Mouse (Mus musculus): ENCODE data around the gene Chrm1. TPM values are rescaled to one million over a fixed set of nuclear protein-coding genes. Genes with fewer than 3 reads are reported as not detected.

Gene Chrm1
- total and polyA plus RNA-seq, 2 experiments from 2014 or later = 0.80 to 2.4 TPM

DNA sequence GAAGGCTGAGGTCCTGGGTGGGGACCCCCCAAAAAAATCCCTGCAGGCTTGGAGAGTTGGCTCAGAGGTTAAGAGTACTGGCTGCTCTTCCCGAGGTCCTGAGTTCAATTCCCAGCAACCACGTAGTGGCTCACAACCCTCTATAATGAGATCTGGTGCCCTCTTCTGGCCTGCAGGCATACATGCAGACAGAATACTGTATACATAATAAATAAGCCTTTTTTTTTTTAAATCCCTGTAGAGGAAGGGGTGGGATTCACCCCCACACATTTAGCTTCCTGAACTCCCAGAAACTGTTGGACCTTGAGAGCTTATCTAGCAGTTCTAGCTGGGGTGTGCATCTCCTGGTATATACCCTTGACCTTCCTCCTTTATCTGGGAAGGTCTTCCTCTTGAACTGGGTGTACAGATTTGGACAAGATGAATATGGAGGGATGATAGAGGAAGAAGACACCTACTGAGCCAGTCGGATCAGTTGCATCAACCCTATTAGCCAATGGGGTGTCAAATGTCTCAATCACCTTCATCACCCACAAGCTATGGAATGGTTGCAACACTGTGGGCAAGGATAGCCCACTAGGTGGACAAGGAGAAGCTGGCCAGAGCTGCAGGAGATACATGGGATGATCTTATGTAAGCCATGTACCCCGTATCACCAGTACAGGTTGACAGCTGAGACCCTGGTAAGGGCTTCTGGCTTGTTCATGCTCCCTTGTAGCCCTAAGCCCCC is 18.2 kb downstream of the Chrm1 start:
- no peaks in the 10 kb centered on the region for H3K9me3 ChIP-seq (ENCODE audit: low read length)
- DNase-seq (ENCODE audit: low spot score) (no peak), ATAC-seq (no peak)
- no peak overlapping the region for H3K4me3 ChIP-seq (ENCODE audit: low read length)
- no peak overlapping the region for H3K9ac ChIP-seq (replicated peaks; ENCODE audit: low read length)
- TF ChIP-seq CTCF (IDR thresholded peaks at IDR 0.05; ENCODE audit: low read depth) = peak; percentile 31; the same call in 1 of the 2 replicates
- H3K27me3 ChIP-seq (ENCODE audit: insufficient read depth, low read length) = no peaks in the 10 kb centered on the region
- 94% methylated on average over 4 of the region's 4 CpGs for WGBS
- H3K4me2 ChIP-seq (ENCODE audit: low read depth, low read length) = no peak overlapping the region
- no peaks in the 10 kb centered on the region for H3K4me1 ChIP-seq (ENCODE audit: insufficient read depth, low read length)
- H3K36me3 ChIP-seq (ENCODE audit: insufficient read depth, low read length) = no peaks in the 10 kb centered on the region
- no peak overlapping the region for H3K27ac ChIP-seq

DNA sequence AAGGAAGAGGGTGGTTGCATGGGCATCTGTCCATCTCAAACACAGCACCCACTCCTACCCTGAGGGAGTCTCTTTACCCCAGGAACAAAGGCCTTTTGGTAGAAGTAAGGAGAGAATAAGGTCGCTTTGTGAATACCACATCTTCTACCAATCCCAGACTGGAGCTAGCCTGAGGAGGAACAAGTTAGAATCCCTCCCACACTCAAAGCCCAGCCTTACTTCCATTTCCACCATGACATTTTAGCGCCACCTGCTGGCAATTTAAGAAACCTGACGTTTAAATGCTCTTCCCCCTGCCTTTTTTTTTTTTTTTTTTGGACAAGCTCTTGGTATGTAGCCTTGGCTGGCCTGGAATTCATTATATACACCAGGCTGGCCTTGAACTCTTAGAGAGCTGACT is 19.4 kb downstream of the Chrm1 start:
- H3K4me2 ChIP-seq (ENCODE audit: low read depth, low read length) = no peak overlapping the region
- H3K9ac ChIP-seq (replicated peaks; ENCODE audit: low read length) = no peak overlapping the region
- H3K4me1 ChIP-seq (ENCODE audit: insufficient read depth, low read length) = no peaks in the 10 kb centered on the region
- DNase-seq (ENCODE audit: low spot score) (peak; percentile 92), ATAC-seq (peak; percentile 83)
- no peaks in the 10 kb centered on the region for H3K36me3 ChIP-seq (ENCODE audit: insufficient read depth, low read length)
- WGBS = 0% methylated on average over 3 of the region's 3 CpGs
- H3K4me3 ChIP-seq (ENCODE audit: low read length) = no peak overlapping the region
- no peak overlapping the region for H3K27ac ChIP-seq
- TF ChIP-seq CTCF (IDR thresholded peaks at IDR 0.05; ENCODE audit: low read depth) = peak; percentile 90
- no peaks in the 10 kb centered on the region for H3K9me3 ChIP-seq (ENCODE audit: low read length)
- H3K27me3 ChIP-seq (ENCODE audit: insufficient read depth, low read length) = no peaks in the 10 kb centered on the region

- 66% methylated on average over 2 of the region's 2 CpGs for WGBS
- Histone ChIP-seq H3K36me3 (ENCODE audit: insufficient read depth, low read length) (no peaks in the 10 kb centered on the region), H3K9me3 (ENCODE audit: low read length) (no peaks in the 10 kb centered on the region), H3K4me1 (ENCODE audit: insufficient read depth, low read length) (no peaks in the 10 kb centered on the region), H3K4me3 (ENCODE audit: low read length) (no peak overlapping the region), H3K27ac (no peak overlapping the region), H3K9ac (replicated peaks; ENCODE audit: low read length) (no peak overlapping the region), H3K4me2 (ENCODE audit: low read depth, low read length) (no peak overlapping the region), H3K27me3 (ENCODE audit: insufficient read depth, low read length) (no peaks in the 10 kb centered on the region)
- no peak for TF ChIP-seq CTCF (IDR thresholded peaks at IDR 0.05; ENCODE audit: low read depth)
- DNase-seq (ENCODE audit: low spot score) (no peak), ATAC-seq (no peak)
These were observed 20.0 kb downstream of the Chrm1 start for GRCm38 (mm10) chr19:8683627-8684026.

DNA sequence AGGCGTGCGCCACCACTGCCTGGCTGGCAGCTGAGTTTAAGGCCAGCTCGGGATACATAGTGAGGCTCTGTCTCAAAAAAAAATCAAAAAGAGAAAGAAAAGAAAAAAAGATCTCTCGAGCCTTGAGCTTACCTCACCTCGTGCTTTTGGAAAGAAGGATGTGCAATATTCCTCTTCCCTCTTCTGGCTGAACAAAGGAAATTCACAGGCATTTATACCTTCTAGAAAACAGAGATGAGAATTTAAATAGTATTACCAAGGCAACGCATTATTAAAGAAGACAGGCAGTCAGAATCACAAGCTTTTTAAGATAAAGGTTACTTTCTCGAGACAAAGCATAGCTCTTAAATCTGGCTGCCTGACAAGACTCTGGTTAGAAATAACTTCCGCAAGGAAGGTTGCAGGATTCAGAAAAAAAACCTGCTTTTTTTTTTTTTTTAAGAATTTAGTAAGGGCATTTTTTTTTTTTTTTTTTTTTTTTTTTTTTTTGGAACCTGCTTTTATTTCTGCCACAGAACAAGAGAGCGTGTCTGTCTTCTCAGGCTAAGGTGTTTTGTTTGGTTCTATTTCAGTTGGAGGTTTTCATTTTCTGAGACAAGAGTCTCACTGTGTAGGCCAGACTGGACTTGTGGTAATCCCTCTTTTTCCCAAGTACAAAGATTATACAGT is 28.4 kb downstream of the Chrm1 start:
- H3K4me1 ChIP-seq (ENCODE audit: insufficient read depth, low read length) = no peaks in the 10 kb centered on the region
- DNase-seq (ENCODE audit: low spot score) (no peak), ATAC-seq (no peak)
- WGBS = 47% methylated on average over 9 of the region's 9 CpGs
- H3K27ac ChIP-seq = peak overlapping the region; percentile 32; the same call in 1 of the 2 replicates
- no peak overlapping the region for H3K4me2 ChIP-seq (ENCODE audit: low read depth, low read length)
- no peak overlapping the region for H3K4me3 ChIP-seq (ENCODE audit: low read length)
- H3K36me3 ChIP-seq (ENCODE audit: insufficient read depth, low read length) = no peaks in the 10 kb centered on the region
- TF ChIP-seq CTCF (IDR thresholded peaks at IDR 0.05; ENCODE audit: low read depth) = no peak
- H3K9me3 ChIP-seq (ENCODE audit: low read length) = no peaks in the 10 kb centered on the region
- no peak overlapping the region for H3K9ac ChIP-seq (replicated peaks; ENCODE audit: low read length)
- no peaks in the 10 kb centered on the region for H3K27me3 ChIP-seq (ENCODE audit: insufficient read depth, low read length)

- no peak overlapping the region for H3K9ac ChIP-seq (replicated peaks; ENCODE audit: low read length)
- H3K4me3 ChIP-seq (ENCODE audit: low read length) = no peak overlapping the region
- H3K4me2 ChIP-seq (ENCODE audit: low read depth, low read length) = no peak overlapping the region
- TF ChIP-seq CTCF (IDR thresholded peaks at IDR 0.05; ENCODE audit: low read depth) = no peak
- H3K9me3 ChIP-seq (ENCODE audit: low read length) = no peaks in the 10 kb centered on the region
- no peak overlapping the region for H3K27ac ChIP-seq
- H3K27me3 ChIP-seq (ENCODE audit: insufficient read depth, low read length) = no peaks in the 10 kb centered on the region
- WGBS = 67% methylated on average over 5 of the region's 5 CpGs
- no peak for DNase-seq (ENCODE audit: low spot score)
- H3K36me3 ChIP-seq (ENCODE audit: insufficient read depth, low read length) = no peaks in the 10 kb centered on the region
- no peak for ATAC-seq
- H3K4me1 ChIP-seq (ENCODE audit: insufficient read depth, low read length) = no peaks in the 10 kb centered on the region
These were observed 29.2 kb downstream of the Chrm1 start for GRCm38 (mm10) chr19:8692740-8693139.

- ATAC-seq = peak; percentile 48; the same call in 1 of the 2 replicates
- no peak for DNase-seq (ENCODE audit: low spot score)
- no peaks in the 10 kb centered on the region for H3K36me3 ChIP-seq (ENCODE audit: insufficient read depth, low read length)
- WGBS = 58% methylated on average over 6 of the region's 6 CpGs
- H3K4me3 ChIP-seq (ENCODE audit: low read length) = no peak overlapping the region
- H3K9me3 ChIP-seq (ENCODE audit: low read length) = no peaks in the 10 kb centered on the region
- H3K4me2 ChIP-seq (ENCODE audit: low read depth, low read length) = no peak overlapping the region
- TF ChIP-seq CTCF (IDR thresholded peaks at IDR 0.05; ENCODE audit: low read depth) = peak; percentile 36
- H3K27ac ChIP-seq = no peak overlapping the region
- no peaks in the 10 kb centered on the region for H3K27me3 ChIP-seq (ENCODE audit: insufficient read depth, low read length)
- H3K9ac ChIP-seq (replicated peaks; ENCODE audit: low read length) = no peak overlapping the region
- no peaks in the 10 kb centered on the region for H3K4me1 ChIP-seq (ENCODE audit: insufficient read depth, low read length)
These were observed 31.7 kb downstream of the Chrm1 start for GRCm38 (mm10) chr19:8695330-8695729.

DNA sequence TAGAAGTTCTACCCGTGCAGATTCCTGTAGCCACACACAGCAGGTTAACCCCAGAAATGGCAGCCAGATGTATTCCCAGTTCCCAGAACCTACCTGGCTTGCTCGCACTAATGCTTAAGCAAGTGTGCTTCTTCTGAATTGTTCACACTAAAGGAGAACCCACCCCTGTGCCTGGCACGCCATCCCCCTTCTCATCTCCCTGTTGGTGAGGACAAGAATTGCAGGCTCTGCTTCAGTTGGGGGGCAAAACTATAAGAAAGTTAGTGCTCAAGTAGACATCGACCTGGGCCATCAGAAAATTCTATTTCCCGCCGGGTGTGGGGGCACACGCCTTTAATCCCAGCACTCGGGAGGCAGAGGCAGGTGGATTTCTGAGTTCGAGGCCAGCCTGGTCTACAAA is 36.1 kb downstream of the Chrm1 start:
- no peak overlapping the region for H3K27ac ChIP-seq
- ATAC-seq (no peak), DNase-seq (ENCODE audit: low spot score) (no peak)
- H3K4me3 ChIP-seq (ENCODE audit: low read length) = no peak overlapping the region
- 83% methylated on average over 9 of the region's 9 CpGs for WGBS
- no peaks in the 10 kb centered on the region for H3K27me3 ChIP-seq (ENCODE audit: insufficient read depth, low read length)
- peak; percentile 23; the same call in 1 of the 2 replicates for TF ChIP-seq CTCF (IDR thresholded peaks at IDR 0.05; ENCODE audit: low read depth)
- H3K9me3 ChIP-seq (ENCODE audit: low read length) = no peaks in the 10 kb centered on the region
- no peaks in the 10 kb centered on the region for H3K36me3 ChIP-seq (ENCODE audit: insufficient read depth, low read length)
- no peaks in the 10 kb centered on the region for H3K4me1 ChIP-seq (ENCODE audit: insufficient read depth, low read length)
- no peak overlapping the region for H3K9ac ChIP-seq (replicated peaks; ENCODE audit: low read length)
- no peak overlapping the region for H3K4me2 ChIP-seq (ENCODE audit: low read depth, low read length)
